Mouse (Mus musculus) effector memory CD4-positive, alpha-beta T cell, adult 5 months (primary cell): Measurements from ENCODE around the gene Gipc3. TPM values are rescaled to one million over a fixed set of nuclear protein-coding genes. Genes with fewer than 3 reads are reported as not detected.

Experiments used
- polyA plus RNA-seq: library from polyadenylated mRNA; unstranded; fragments of 100-300 nt; shearing (Covaris generic); gene quantifications from one replicate; pipeline ENCODE4 v1.2.1, GENCODE M21; 2017

Gipc3 gene
- polyA plus RNA-seq = not detected

DNA sequence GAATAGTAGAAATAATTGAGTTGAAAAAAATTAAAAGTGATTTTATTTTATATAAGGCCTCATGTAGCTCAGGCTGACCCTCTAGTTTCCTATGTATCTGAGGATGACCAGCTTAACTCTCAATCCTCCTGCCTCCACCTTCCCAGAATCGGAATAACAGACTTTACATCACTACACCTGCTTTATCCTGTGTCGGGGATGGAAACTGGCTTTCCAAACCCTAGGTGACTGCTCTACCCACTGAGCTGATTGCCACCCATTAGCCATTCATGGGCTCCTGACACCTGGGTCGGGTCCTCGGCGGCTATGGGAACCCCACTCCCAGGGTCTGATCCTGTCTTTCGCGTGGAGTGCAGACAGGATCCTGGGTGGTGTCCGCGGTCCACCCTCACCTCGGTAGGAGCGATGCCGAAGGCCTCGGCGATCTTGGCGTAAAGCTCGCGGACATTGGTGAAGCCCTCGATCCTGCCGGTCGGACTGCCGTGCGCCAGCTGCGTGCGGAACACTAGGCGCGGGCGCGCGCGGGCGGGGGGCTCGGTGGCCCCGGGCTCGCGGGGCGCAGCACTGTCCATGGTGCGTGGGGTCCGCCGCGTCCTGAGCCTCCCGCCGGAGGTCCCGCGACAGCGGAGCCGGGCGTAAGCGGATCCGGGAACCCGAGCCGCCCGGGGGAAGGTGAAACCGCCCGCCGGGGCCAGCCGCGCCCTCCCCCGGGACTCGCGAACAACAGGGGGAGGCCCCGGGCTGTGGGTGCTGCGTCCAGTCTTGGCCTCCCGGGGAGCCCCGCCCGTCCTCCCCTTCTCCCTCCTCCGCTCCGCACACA, at the start of gene Gipc3:
TSS of gene Gipc3 (minus strand) at position 581 of the 820 bp plus-strand sequence.

DNA sequence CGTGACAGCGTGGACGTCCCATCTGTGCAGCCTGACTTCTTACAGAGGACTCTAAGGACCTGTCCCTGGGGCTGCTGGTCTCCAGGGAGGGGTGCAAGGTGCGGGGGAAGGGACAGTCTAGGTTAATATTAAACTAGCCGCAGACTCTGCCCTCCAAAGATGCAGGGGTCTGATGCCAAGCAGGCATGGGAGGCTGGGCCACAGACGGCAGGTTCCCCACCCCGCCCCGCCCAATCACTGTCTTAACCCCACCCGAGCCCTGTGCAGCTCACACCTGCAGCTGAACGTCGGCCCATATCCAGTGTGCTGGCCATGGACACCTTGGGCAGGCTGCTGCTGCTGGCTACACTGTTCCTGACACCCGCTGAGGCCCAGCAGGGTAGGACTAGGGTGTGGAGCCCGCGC, 49.7 kb upstream of the Gipc3 start, which contains the start of gene Smim24:
TSS of gene Smim24 (plus strand) at position 271 of the 405 bp plus-strand sequence.

GRCm38 (mm10) chr10:81388505-81389055, 45.5 kb upstream of the Gipc3 start, which contains the start of gene Gm48552:
Gene Gm48552, plus strand, starts transcription at chr10:81389005.

GRCm38 (mm10) chr10:81383802-81384604, 40.9 kb upstream of the Gipc3 start, which contains the start of the genes Dohh and Gm48551:
Gene Dohh, plus strand, starts transcription at chr10:81384428.
Gene Gm48551, plus strand, starts transcription at chr10:81384466.

GRCm38 (mm10) chr10:81377793-81378552, 34.9 kb upstream of the Gipc3 start, which contains the start of gene Fzr1:
Gene Fzr1, minus strand, starts transcription at chr10:81378516.

GRCm38 (mm10) chr10:81365672-81366476, 22.8 kb upstream of the Gipc3 start, which contains the start of gene 4930404N11Rik:
Gene 4930404N11Rik, minus strand, starts transcription at chr10:81365816.

GRCm38 (mm10) chr10:81356991-81357844, 14.2 kb upstream of the Gipc3 start, which contains the start of gene Mfsd12:
Gene Mfsd12, plus strand, starts transcription at chr10:81357491.

GRCm38 (mm10) chr10:81350351-81351063, 7.4 kb upstream of the Gipc3 start, which contains the start of gene Hmg20b:
Gene Hmg20b, minus strand, starts transcription at chr10:81350480.

GRCm38 (mm10) chr10:81328386-81328785, 14.7 kb downstream of the Gipc3 start, which contains the start of gene Tbxa2r:
Gene Tbxa2r, plus strand, starts transcription at chr10:81328731.

GRCm38 (mm10) chr10:81320550-81321347, 22.3 kb downstream of the Gipc3 start, which contains the start of gene Cactin:
Gene Cactin, plus strand, starts transcription at chr10:81321103.

DNA sequence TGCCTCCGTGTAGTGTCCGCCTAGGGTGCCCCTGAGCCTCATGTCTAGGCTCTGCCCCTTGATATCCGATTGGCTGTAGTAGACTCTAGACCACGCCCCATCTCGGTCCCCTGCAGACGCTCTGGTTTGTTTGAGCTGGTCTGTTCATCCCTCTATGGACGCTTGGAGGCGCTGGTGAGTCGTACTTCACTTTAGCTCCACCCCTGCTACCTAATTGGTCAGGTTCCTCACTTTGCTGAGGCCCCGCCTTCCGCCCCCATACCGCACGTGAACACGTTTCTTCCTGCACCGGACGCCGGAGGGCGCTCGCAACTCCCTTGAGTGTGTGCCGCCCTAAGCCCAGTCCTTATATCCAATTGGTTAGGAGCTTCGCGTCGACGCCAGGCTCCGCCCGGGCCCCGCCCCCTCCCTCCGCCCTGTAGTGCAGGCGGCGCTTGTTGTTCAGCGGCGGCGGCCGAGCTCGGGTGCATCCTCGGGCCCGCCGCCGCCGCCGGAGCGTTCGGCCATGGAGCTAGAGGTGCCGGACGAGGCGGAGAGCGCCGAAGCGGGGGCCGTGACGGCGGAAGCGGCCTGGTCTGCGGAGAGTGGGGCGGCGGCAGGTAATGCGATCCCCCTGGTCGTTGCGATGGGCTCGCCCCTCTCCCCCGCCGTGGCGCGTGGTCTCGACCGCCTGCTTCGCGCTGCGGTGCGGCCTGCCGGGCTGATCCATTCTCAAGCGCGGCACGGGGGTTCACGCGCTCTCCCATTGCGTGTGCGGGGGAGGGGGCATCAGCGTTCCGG, 50.3 kb downstream of the Gipc3 start, which contains the start of gene Pip5k1c:
TSS of gene Pip5k1c (plus strand) at position 410 of the 780 bp plus-strand sequence.

GRCm38 (mm10) chr10:81291511-81292104, 51.5 kb downstream of the Gipc3 start, which contains the start of gene Tjp3:
Gene Tjp3, minus strand, starts transcription at chr10:81291581.

Other genes starting within 250 kb of the Gipc3 start
- not detected for gene Creb3l3, start 244.4 kb downstream of the Gipc3 start, polyA plus RNA-seq
- gene Map2k2, start 237.4 kb downstream of the Gipc3 start, polyA plus RNA-seq = 147 TPM
- gene Zbtb7a, start 208.0 kb downstream of the Gipc3 start, polyA plus RNA-seq = 74.9 TPM
- 39.4 TPM for gene Pias4, start 175.3 kb downstream of the Gipc3 start, polyA plus RNA-seq
- 872 TPM for gene Eef2, start 166.6 kb downstream of the Gipc3 start, polyA plus RNA-seq
- 90.2 TPM for gene Dapk3, start 160.3 kb downstream of the Gipc3 start, polyA plus RNA-seq
- gene 4930442H23Rik, start 159.4 kb downstream of the Gipc3 start, polyA plus RNA-seq = 0.70 TPM
- 0.21 TPM for gene Nmrk2, start 141.2 kb downstream of the Gipc3 start, polyA plus RNA-seq
- gene Atcay, start 112.4 kb downstream of the Gipc3 start, polyA plus RNA-seq = 5.9 TPM
- 5.5 TPM for gene Zfr2, start 110.1 kb downstream of the Gipc3 start, polyA plus RNA-seq
- gene Matk, start 90.3 kb downstream of the Gipc3 start, polyA plus RNA-seq = 59.6 TPM
- gene Mrpl54, start 76.3 kb downstream of the Gipc3 start, polyA plus RNA-seq = 146 TPM
- gene Apba3, start 76.3 kb downstream of the Gipc3 start, polyA plus RNA-seq = 40.4 TPM
- gene Tjp3, start 51.7 kb downstream of the Gipc3 start, polyA plus RNA-seq = 10.0 TPM
- gene Pip5k1c, start 50.3 kb downstream of the Gipc3 start, polyA plus RNA-seq = 81.0 TPM
- 42.4 TPM for gene Cactin, start 22.2 kb downstream of the Gipc3 start, polyA plus RNA-seq
- 14.6 TPM for gene Tbxa2r, start 14.5 kb downstream of the Gipc3 start, polyA plus RNA-seq
- gene Hmg20b, start 7.2 kb upstream of the Gipc3 start, polyA plus RNA-seq = 27.3 TPM
- gene Mfsd12, start 14.2 kb upstream of the Gipc3 start, polyA plus RNA-seq = 3.1 TPM
- gene 4930404N11Rik, start 22.6 kb upstream of the Gipc3 start, polyA plus RNA-seq = not detected
- 46.9 TPM for gene Fzr1, start 35.2 kb upstream of the Gipc3 start, polyA plus RNA-seq
- gene Dohh, start 41.2 kb upstream of the Gipc3 start, polyA plus RNA-seq = 41.2 TPM
- gene Gm48551, start 41.2 kb upstream of the Gipc3 start, polyA plus RNA-seq = 1.6 TPM
- 1.6 TPM for gene Gm48552, start 45.7 kb upstream of the Gipc3 start, polyA plus RNA-seq
- gene Smim24, start 49.8 kb upstream of the Gipc3 start, polyA plus RNA-seq = 1.1 TPM
- gene Nfic, start 112.4 kb upstream of the Gipc3 start, polyA plus RNA-seq = 17.9 TPM
- not detected for gene Celf5, start 139.4 kb upstream of the Gipc3 start, polyA plus RNA-seq
- 104 TPM for gene Ncln, start 153.1 kb upstream of the Gipc3 start, polyA plus RNA-seq
- gene S1pr4, start 156.9 kb upstream of the Gipc3 start, polyA plus RNA-seq = 64.0 TPM
- gene Gna15, start 181.0 kb upstream of the Gipc3 start, polyA plus RNA-seq = 89.2 TPM
- 9.8 TPM for gene Gna11, start 201.9 kb upstream of the Gipc3 start, polyA plus RNA-seq
- gene Aes, start 216.2 kb upstream of the Gipc3 start, polyA plus RNA-seq = 893 TPM
- 1.2 TPM for gene Tle2, start 231.3 kb upstream of the Gipc3 start, polyA plus RNA-seq